Mouse (Mus musculus): ENCODE measurements around the gene Scgb3a1.

DNA sequence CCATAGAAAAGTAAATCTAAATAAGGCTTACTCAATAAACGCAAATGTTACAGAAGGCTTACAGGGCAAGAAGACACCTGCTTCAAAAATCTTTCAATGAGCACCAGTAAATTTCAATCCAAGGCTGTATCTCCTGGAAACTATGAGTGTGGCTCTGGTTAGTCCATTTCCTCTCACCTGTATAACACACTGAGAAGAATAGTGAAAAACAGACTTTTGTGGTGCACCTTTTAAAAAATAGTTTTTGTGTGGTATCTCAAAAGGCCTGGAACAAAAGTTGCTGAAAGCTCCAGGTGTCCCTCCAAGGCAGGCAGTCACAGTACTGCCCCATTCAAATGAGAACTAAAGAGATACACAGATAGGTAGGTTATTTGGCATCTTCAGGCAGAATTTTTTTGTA is 35.7 kb downstream of the Scgb3a1 start:
- TF ChIP-seq CTCF (IDR thresholded peaks at IDR 0.05; ENCODE audit: extremely low read depth, insufficient read depth, low read length) (no peak), POLR2A (IDR thresholded peaks at IDR 0.05; ENCODE audit: extremely low read depth, insufficient read depth, low read length) (no peak)
